Mouse (Mus musculus): ENCODE results near the gene Srp54c.

DNA sequence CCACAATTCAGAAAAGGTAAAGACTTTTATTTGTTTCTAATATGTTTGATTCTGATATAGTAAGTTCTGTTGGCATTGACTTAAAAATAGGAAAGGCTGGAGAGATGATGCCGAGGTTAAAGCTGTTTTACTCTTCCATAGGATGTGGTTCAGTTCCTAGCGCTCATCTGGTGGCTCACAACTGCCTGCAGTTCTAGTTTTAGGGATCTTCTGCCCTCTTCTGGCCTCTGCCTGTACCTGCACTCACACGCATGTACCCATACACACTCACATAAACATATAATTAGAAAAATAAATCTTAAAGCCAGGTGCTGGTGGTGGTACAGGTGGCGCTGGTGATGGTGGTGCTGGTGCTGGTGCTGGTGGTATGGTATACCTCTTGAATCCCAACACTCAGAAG lies 76.4 kb downstream of the Srp54c start:
- no peak for TF ChIP-seq POLR2A (IDR thresholded peaks at IDR 0.05; ENCODE audit: borderline replicate concordance, control insufficient read depth, low read depth, low read length)
- TF ChIP-seq CTCF (IDR thresholded peaks at IDR 0.05; ENCODE audit: control insufficient read depth, insufficient read depth, low read length) = no peak
